Mouse (Mus musculus) embryonic fibroblast, embryonic 13.5 days (primary cell): ENCODE measurements around the gene Col6a3. TPM values are rescaled to one million over a fixed set of nuclear protein-coding genes. Genes with fewer than 3 reads are reported as not detected.

Experiments used
- H3K27ac ChIP-seq: 2 replicates; pipeline ENCODE4 v1.5.1; 2012; ENCODE audit warnings: low read length, control low read depth, inconsistent platforms; ENCODE audit not compliant: insufficient read depth
- H3K4me1 ChIP-seq: 2 replicates; pipeline ENCODE4 v1.6.1; 2011; ENCODE audit warnings: low read length; ENCODE audit not compliant: control insufficient read depth, insufficient read depth
- H3K4me3 ChIP-seq: 2 replicates; pipeline ENCODE4 v1.5.1; 2011; ENCODE audit warnings: mild to moderate bottlenecking, control low read depth, low read length; ENCODE audit not compliant: insufficient read depth
- CTCF ChIP-seq: IDR thresholded peaks from 2 replicates; pipeline ENCODE4 v1.5.1; 2011; ENCODE audit warnings: mild to moderate bottlenecking, control low read depth, low read length, moderate library complexity, borderline replicate concordance; ENCODE audit not compliant: insufficient read depth
- POLR2A ChIP-seq: IDR thresholded peaks from 2 replicates; pipeline ENCODE4 v1.6.1; 2011; ENCODE audit warnings: low read depth, mild to moderate bottlenecking, control low read depth, low read length, moderate library complexity
- polyA plus RNA-seq: library from polyadenylated mRNA; stranded (reverse); fragments of >200 nt; gene quantifications from 2 replicates; pipeline ENCODE4 v1.2.4, GENCODE M21; 2011; ENCODE audit warnings: low read depth; ENCODE audit not compliant: missing spikeins, insufficient read length

Gene Col6a3
- polyA plus RNA-seq, 1 experiment: 749 TPM

GRCm38 (mm10) chr1:90800466-90800865 lies 43.3 kb downstream of the Col6a3 start:
- Histone ChIP-seq H3K27ac (no peak overlapping the region), H3K4me1 (peaks cover 2% of the 10 kb centered on the region; the same call in 1 of the 2 replicates), H3K4me3 (no peak overlapping the region)
- no peak for TF ChIP-seq CTCF
- TF ChIP-seq POLR2A: no peak

GRCm38 (mm10) chr1:90797276-90797891 lies 46.4 kb downstream of the Col6a3 start:
- no peak overlapping the region for H3K27ac ChIP-seq
- H3K4me1 ChIP-seq: 0 out of 2 replicates have a peak, but pooled peaks cover 2% of the 10 kb centered on the region
- no peak overlapping the region for H3K4me3 ChIP-seq
- TF ChIP-seq POLR2A: no peak
- TF ChIP-seq CTCF: no peak

- no peak for TF ChIP-seq POLR2A
- TF ChIP-seq CTCF: no peak
- H3K27ac ChIP-seq: no peak overlapping the region
- H3K4me3 ChIP-seq: no peak overlapping the region
Measured at GRCm38 (mm10) chr1:90793368-90793767, 50.4 kb downstream of the Col6a3 start.

GRCm38 (mm10) chr1:90790925-90791324 lies 52.8 kb downstream of the Col6a3 start:
- no peak overlapping the region for H3K27ac ChIP-seq
- no peak overlapping the region for H3K4me3 ChIP-seq
- no peaks in the 10 kb centered on the region for H3K4me1 ChIP-seq
- TF ChIP-seq POLR2A: no peak
- TF ChIP-seq CTCF: no peak

More at GRCm38 (mm10) chr1:90793368-90793767, 50.4 kb downstream of the Col6a3 start:
- no peaks in the 10 kb centered on the region for H3K4me1 ChIP-seq

- H3K4me3 ChIP-seq: no peak overlapping the region
- no peak overlapping the region for H3K27ac ChIP-seq
- no peaks in the 10 kb centered on the region for H3K4me1 ChIP-seq
- TF ChIP-seq CTCF: no peak
- TF ChIP-seq POLR2A: no peak
Measured at GRCm38 (mm10) chr1:90789506-90789905, 54.3 kb downstream of the Col6a3 start.

- Histone ChIP-seq H3K27ac (no peak overlapping the region), H3K4me3 (no peak overlapping the region), H3K4me1 (no peaks in the 10 kb centered on the region; the same call in 1 of the 2 replicates)
- no peak for TF ChIP-seq CTCF
- TF ChIP-seq POLR2A: no peak
Measured at GRCm38 (mm10) chr1:90780446-90780845, 63.3 kb downstream of the Col6a3 start.

GRCm38 (mm10) chr1:90779072-90779471 lies 64.7 kb downstream of the Col6a3 start:
- no peak overlapping the region for H3K4me3 ChIP-seq
- H3K27ac ChIP-seq: no peak overlapping the region
- TF ChIP-seq POLR2A (no peak), CTCF (no peak)
- H3K4me1 ChIP-seq: no peaks in the 10 kb centered on the region; the same call in 1 of the 2 replicates

- TF ChIP-seq POLR2A (no peak), CTCF (no peak)
- peaks cover 6% of the 10 kb centered on the region for H3K4me1 ChIP-seq
- no peak overlapping the region for H3K27ac ChIP-seq
- H3K4me3 ChIP-seq: no peak overlapping the region
Measured at GRCm38 (mm10) chr1:90775477-90776241, 68.1 kb downstream of the Col6a3 start.

- no peak overlapping the region for H3K27ac ChIP-seq
- no peak overlapping the region for H3K4me3 ChIP-seq
- TF ChIP-seq CTCF (no peak), POLR2A (no peak)
- peaks cover 6% of the 10 kb centered on the region; the same call in 1 of the 2 replicates for H3K4me1 ChIP-seq
Measured at GRCm38 (mm10) chr1:90771172-90771571, 72.6 kb downstream of the Col6a3 start.

- no peak for TF ChIP-seq CTCF
- no peak overlapping the region for H3K4me3 ChIP-seq
- H3K27ac ChIP-seq: no peak overlapping the region
- H3K4me1 ChIP-seq: peaks cover 6% of the 10 kb centered on the region; the same call in 1 of the 2 replicates
Measured at GRCm38 (mm10) chr1:90770027-90770426, 73.7 kb downstream of the Col6a3 start.
